Mouse (Mus musculus) spleen, postnatal 4 days (tissue): Measurements from ENCODE around the gene Daglb.
"Not testable (repeated sequence)": the region's sequence is repeated elsewhere in the genome, so short reads cannot be mapped to it uniquely, and the experiment has no call there.

Experiments used
- DNase-seq, 2 experiments: peaks; one replicate each; pipeline ENCODE4 v3.0.0; 2022; ENCODE audit warnings: low spot score in 2 of 2

Gene Daglb

GRCm38 (mm10) chr5:143487193-143487592, 22.8 kb downstream of the Daglb start:
- DNase-seq = no peak

GRCm38 (mm10) chr5:143487998-143488397, 23.6 kb downstream of the Daglb start:
- no peak for DNase-seq

- no peak for DNase-seq
Measured at GRCm38 (mm10) chr5:143489749-143490342, 25.5 kb downstream of the Daglb start.

- no peak for DNase-seq
Measured at GRCm38 (mm10) chr5:143491736-143492135, 27.4 kb downstream of the Daglb start.

- DNase-seq = no peak
Measured at GRCm38 (mm10) chr5:143493163-143493562, 28.8 kb downstream of the Daglb start.

GRCm38 (mm10) chr5:143495708-143496107, 31.3 kb downstream of the Daglb start:
- no peak for DNase-seq

GRCm38 (mm10) chr5:143497451-143497850, 33.1 kb downstream of the Daglb start:
- no peak for DNase-seq

- DNase-seq = no peak
Measured at GRCm38 (mm10) chr5:143499197-143499596, 34.8 kb downstream of the Daglb start.

- DNase-seq = no peak
Measured at GRCm38 (mm10) chr5:143499686-143500085, 35.3 kb downstream of the Daglb start.

GRCm38 (mm10) chr5:143500711-143501110, 36.3 kb downstream of the Daglb start:
- DNase-seq = not testable (repeated sequence)

GRCm38 (mm10) chr5:143501140-143501539, 36.8 kb downstream of the Daglb start:
- no peak for DNase-seq

GRCm38 (mm10) chr5:143501649-143502048, 37.3 kb downstream of the Daglb start:
- DNase-seq = no peak

- DNase-seq = no peak
Measured at GRCm38 (mm10) chr5:143502899-143503557, 38.6 kb downstream of the Daglb start.

- DNase-seq = no peak
Measured at GRCm38 (mm10) chr5:143503740-143504139, 39.4 kb downstream of the Daglb start.

GRCm38 (mm10) chr5:143504453-143504852, 40.1 kb downstream of the Daglb start:
- no peak for DNase-seq

GRCm38 (mm10) chr5:143505056-143505455, 40.7 kb downstream of the Daglb start:
- DNase-seq = no peak

- no peak for DNase-seq
Measured at GRCm38 (mm10) chr5:143505545-143505944, 41.2 kb downstream of the Daglb start.

- no peak for DNase-seq
Measured at GRCm38 (mm10) chr5:143509294-143509693, 44.9 kb downstream of the Daglb start.

- no peak for DNase-seq
Measured at GRCm38 (mm10) chr5:143509737-143510136, 45.4 kb downstream of the Daglb start.

- DNase-seq = no peak
Measured at GRCm38 (mm10) chr5:143511577-143511976, 47.2 kb downstream of the Daglb start.

GRCm38 (mm10) chr5:143512305-143512704, 47.9 kb downstream of the Daglb start:
- DNase-seq = no peak

- no peak for DNase-seq
Measured at GRCm38 (mm10) chr5:143514878-143515277, 50.5 kb downstream of the Daglb start.

- DNase-seq = no peak
Measured at GRCm38 (mm10) chr5:143517005-143517404, 52.6 kb downstream of the Daglb start.

- no peak for DNase-seq
Measured at GRCm38 (mm10) chr5:143517436-143517835, 53.1 kb downstream of the Daglb start.
